Mouse (Mus musculus): ENCODE data around the gene Asgr1. TPM values are rescaled to one million over a fixed set of nuclear protein-coding genes. Genes with fewer than 3 reads are reported as not detected.

Gene Asgr1
- polyA plus RNA-seq, 1 experiment from 2014 or later, result not detected

GRCm38 (mm10) chr11:70021264-70022132 is 32.4 kb upstream of the Asgr1 start:
- WGBS, result 2% methylated on average over 40 of the region's 40 CpGs
- Histone ChIP-seq H3K4me2 (replicated peaks; ENCODE audit: low read depth) (peak overlapping the region; percentile 71), H3K9me3 (ENCODE audit: control insufficient read depth) (no peaks in the 10 kb centered on the region), H3K9ac (ENCODE audit: low read depth, low read length) (no peak overlapping the region; the same call in 1 of the 2 replicates), H3K27me3 (replicated peaks; ENCODE audit: control insufficient read depth, insufficient read depth, low read length) (peaks cover 20% of the 10 kb centered on the region), H3K27ac (ENCODE audit: low read depth, low read length) (no peak overlapping the region), H3K4me1 (replicated peaks; ENCODE audit: control insufficient read depth, insufficient read depth, low read length) (0 out of 2 replicates have a peak, but pooled peaks cover 2% of the 10 kb centered on the region), H3K36me3 (ENCODE audit: control insufficient read depth, insufficient read depth) (no peaks in the 10 kb centered on the region), H3K4me3 (ENCODE audit: low read depth, low read length) (peak overlapping the region; percentile 45)
- 0 out of 2 replicates have a peak, but pooled peaks have one; percentile 17 for TF ChIP-seq CTCF (IDR thresholded peaks at IDR 0.05; ENCODE audit: low read depth)
- ATAC-seq, result peak; percentile 77

- Histone ChIP-seq H3K4me2 (replicated peaks; ENCODE audit: low read depth) (peak overlapping the region; percentile 50), H3K9ac (ENCODE audit: low read depth, low read length) (peak overlapping the region; percentile 7; the same call in 1 of the 2 replicates), H3K36me3 (ENCODE audit: control insufficient read depth, insufficient read depth) (no peaks in the 10 kb centered on the region), H3K27me3 (replicated peaks; ENCODE audit: control insufficient read depth, insufficient read depth, low read length) (peaks cover 28% of the 10 kb centered on the region), H3K9me3 (ENCODE audit: control insufficient read depth) (no peaks in the 10 kb centered on the region), H3K27ac (ENCODE audit: low read depth, low read length) (no peak overlapping the region), H3K4me3 (ENCODE audit: low read depth, low read length) (peak overlapping the region; percentile 20; the same call in 1 of the 2 replicates), H3K4me1 (replicated peaks; ENCODE audit: control insufficient read depth, insufficient read depth, low read length) (0 out of 2 replicates have a peak, but pooled peaks cover 2% of the 10 kb centered on the region)
- WGBS, result 11% methylated on average over 25 of the region's 29 CpGs
- TF ChIP-seq CTCF (IDR thresholded peaks at IDR 0.05; ENCODE audit: low read depth), result no peak
- ATAC-seq, result no peak
Measured at GRCm38 (mm10) chr11:70023481-70024150, 30.3 kb upstream of the Asgr1 start.

GRCm38 (mm10) chr11:70024151-70024514 is 29.8 kb upstream of the Asgr1 start:
- no peak for TF ChIP-seq CTCF (IDR thresholded peaks at IDR 0.05; ENCODE audit: low read depth)
- 24% methylated on average over 6 of the region's 6 CpGs for WGBS
- H3K4me3 ChIP-seq (ENCODE audit: low read depth, low read length), result peak overlapping the region; percentile 20; the same call in 1 of the 2 replicates
- no peaks in the 10 kb centered on the region for H3K9me3 ChIP-seq (ENCODE audit: control insufficient read depth)
- no peak for ATAC-seq
- H3K36me3 ChIP-seq (ENCODE audit: control insufficient read depth, insufficient read depth), result no peaks in the 10 kb centered on the region
- peak overlapping the region; percentile 7; the same call in 1 of the 2 replicates for H3K9ac ChIP-seq (ENCODE audit: low read depth, low read length)
- H3K4me2 ChIP-seq (replicated peaks; ENCODE audit: low read depth), result peak overlapping the region; percentile 50
- no peak overlapping the region for H3K27ac ChIP-seq (ENCODE audit: low read depth, low read length)
- peaks cover 28% of the 10 kb centered on the region for H3K27me3 ChIP-seq (replicated peaks; ENCODE audit: control insufficient read depth, insufficient read depth, low read length)
- H3K4me1 ChIP-seq (replicated peaks; ENCODE audit: control insufficient read depth, insufficient read depth, low read length), result 0 out of 2 replicates have a peak, but pooled peaks cover 4% of the 10 kb centered on the region

GRCm38 (mm10) chr11:70026689-70027088 is 27.2 kb upstream of the Asgr1 start:
- no peak for TF ChIP-seq CTCF (IDR thresholded peaks at IDR 0.05; ENCODE audit: low read depth)
- Histone ChIP-seq H3K4me1 (replicated peaks; ENCODE audit: control insufficient read depth, insufficient read depth, low read length) (peaks cover 8% of the 10 kb centered on the region), H3K27me3 (replicated peaks; ENCODE audit: control insufficient read depth, insufficient read depth, low read length) (peaks cover 28% of the 10 kb centered on the region), H3K36me3 (ENCODE audit: control insufficient read depth, insufficient read depth) (peaks cover 5% of the 10 kb centered on the region; the same call in 1 of the 2 replicates), H3K4me2 (replicated peaks; ENCODE audit: low read depth) (peak overlapping the region; percentile 55), H3K9me3 (ENCODE audit: control insufficient read depth) (no peaks in the 10 kb centered on the region), H3K4me3 (ENCODE audit: low read depth, low read length) (peak overlapping the region; percentile 24), H3K27ac (ENCODE audit: low read depth, low read length) (peak overlapping the region; percentile 21; the same call in 1 of the 2 replicates), H3K9ac (ENCODE audit: low read depth, low read length) (no peak overlapping the region)
- peak; percentile 36; the same call in 1 of the 2 replicates for ATAC-seq
- WGBS, result 9% methylated on average over 19 of the region's 19 CpGs

GRCm38 (mm10) chr11:70027397-70027796 is 26.5 kb upstream of the Asgr1 start:
- Histone ChIP-seq H3K27ac (ENCODE audit: low read depth, low read length) (no peak overlapping the region), H3K4me3 (ENCODE audit: low read depth, low read length) (peak overlapping the region; percentile 24), H3K4me1 (replicated peaks; ENCODE audit: control insufficient read depth, insufficient read depth, low read length) (peaks cover 8% of the 10 kb centered on the region)

More at GRCm38 (mm10) chr11:70027397-70027796, 26.5 kb upstream of the Asgr1 start:
- no peak overlapping the region for H3K9ac ChIP-seq (ENCODE audit: low read depth, low read length)
- peak overlapping the region; percentile 55 for H3K4me2 ChIP-seq (replicated peaks; ENCODE audit: low read depth)
- H3K36me3 ChIP-seq (ENCODE audit: control insufficient read depth, insufficient read depth), result peaks cover 10% of the 10 kb centered on the region; the same call in 1 of the 2 replicates
- no peak for ATAC-seq
- peaks cover 27% of the 10 kb centered on the region for H3K27me3 ChIP-seq (replicated peaks; ENCODE audit: control insufficient read depth, insufficient read depth, low read length)
- 60% methylated on average over 9 of the region's 9 CpGs for WGBS
- no peaks in the 10 kb centered on the region for H3K9me3 ChIP-seq (ENCODE audit: control insufficient read depth)
- no peak for TF ChIP-seq CTCF (IDR thresholded peaks at IDR 0.05; ENCODE audit: low read depth)
